Comparison of ENCODE assay signal across 29 mouse cellular contexts in genomic region chr5:75929960-75930359, GRCm38 (mm10). TPM values are rescaled to one million over a fixed set of nuclear protein-coding genes. Genes with fewer than 3 reads are reported as not detected.
DNase-seq lines count a peak whose midpoint lies in the region; ATAC-seq and TF ChIP-seq lines count a peak whose summit lies in the region.
"Had no signal": no experiment of that assay in that cellular context is flagged by ENCODE, and none has a peak within 500 bp of the region (broad histone marks: within the 10 kb centered on the region; RNA-seq: fewer than 3 reads in every experiment).

No protein-coding gene starts in this region.

- TF ChIP-seq EP300 in lung, postnatal 0 days (IDR thresholded peaks at IDR 0.05), result no peak

- H3K27me3 ChIP-seq in liver, embryonic 15.5 days, result peaks cover 11% of the 10 kb centered on the region
- H3K27me3 ChIP-seq in lung, postnatal 0 days (replicated peaks; ENCODE audit: insufficient read depth, low read length), result no peaks in the 10 kb centered on the region
- H3K27me3 ChIP-seq: CH12.LX; embryonic facial prominence, embryonic 15.5 days; forebrain, embryonic 13.5 days; kidney, embryonic 15.5 days; limb, embryonic 13.5 days had no signal

- peaks cover 16% of the 10 kb centered on the region for H3K4me1 ChIP-seq in liver, embryonic 15.5 days (replicated peaks)
- no peaks in the 10 kb centered on the region for H3K4me1 ChIP-seq in lung, postnatal 0 days (ENCODE audit: insufficient read depth, low read depth, low read length)
- H3K4me1 ChIP-seq: embryonic facial prominence, embryonic 10.5 days; embryonic facial prominence, embryonic 15.5 days; forebrain, embryonic 13.5 days; kidney, embryonic 15.5 days had no signal

- no peaks in the 10 kb centered on the region for H3K36me3 ChIP-seq in liver, embryonic 15.5 days (replicated peaks)
- H3K36me3 ChIP-seq in lung, postnatal 0 days (ENCODE audit: insufficient read depth, low read length), result no peaks in the 10 kb centered on the region
- H3K36me3 ChIP-seq: embryonic facial prominence, embryonic 10.5 days; embryonic facial prominence, embryonic 15.5 days; kidney, embryonic 15.5 days; limb, embryonic 13.5 days had no signal

- no peak overlapping the region for H3K4me3 ChIP-seq in liver, embryonic 15.5 days (replicated peaks)
- no peak overlapping the region for H3K4me3 ChIP-seq in lung, postnatal 0 days (ENCODE audit: low read depth, low read length)
- H3K4me3 ChIP-seq: embryonic facial prominence, embryonic 10.5 days; embryonic facial prominence, embryonic 15.5 days; forebrain, embryonic 13.5 days; kidney, embryonic 15.5 days; limb, embryonic 13.5 days had no signal

- H3K27ac ChIP-seq in liver, embryonic 15.5 days (replicated peaks), result no peak overlapping the region
- no peak overlapping the region for H3K27ac ChIP-seq in lung, postnatal 0 days (ENCODE audit: low read length)
- H3K27ac ChIP-seq: embryonic facial prominence, embryonic 10.5 days; embryonic facial prominence, embryonic 15.5 days; forebrain, embryonic 13.5 days; kidney, embryonic 15.5 days; limb, embryonic 13.5 days had no signal

- peak; percentile 63; the same call in 1 of the 2 replicates for ATAC-seq in liver, embryonic 15.5 days (ENCODE audit: insufficient read depth)
- no peak for ATAC-seq in lung, postnatal 0 days
- ATAC-seq: forebrain, embryonic 13.5 days; hindbrain, embryonic 16.5 days; midbrain, embryonic 16.5 days had no signal

- 31% methylated on average over 7 of the region's 7 CpGs for WGBS in liver, embryonic 15.5 days (ENCODE audit: insufficient replicate concordance)
- 41% methylated on average over 7 of the region's 7 CpGs for WGBS in lung, postnatal 0 days

- no peaks in the 10 kb centered on the region for H3K9me3 ChIP-seq in liver, embryonic 15.5 days (replicated peaks)
- no peaks in the 10 kb centered on the region for H3K9me3 ChIP-seq in lung, postnatal 0 days (ENCODE audit: low read length)
- H3K9me3 ChIP-seq: embryonic facial prominence, embryonic 10.5 days; embryonic facial prominence, embryonic 15.5 days; forebrain, embryonic 13.5 days; kidney, embryonic 15.5 days; limb, embryonic 13.5 days had no signal

- H3K4me2 ChIP-seq in liver, embryonic 15.5 days, result no peak overlapping the region
- no peak overlapping the region for H3K4me2 ChIP-seq in lung, postnatal 0 days (replicated peaks; ENCODE audit: low read depth, low read length)
- H3K4me2 ChIP-seq: embryonic facial prominence, embryonic 15.5 days; forebrain, embryonic 13.5 days; heart, embryonic 11.5 days; kidney, embryonic 15.5 days; limb, embryonic 13.5 days; midbrain, embryonic 11.5 days had no signal

- DNase-seq in heart, adult 11 months, result peak; percentile 88
- no peak for DNase-seq in heart, postnatal 25 days (ENCODE audit: low spot score)
- DNase-seq in liver, result peak; percentile 31
- no peak for DNase-seq in lung, postnatal 0 days (ENCODE audit: low spot score)
- DNase-seq in T-cell, adult 2 months (ENCODE audit: low spot score), result no peak
- no peak for DNase-seq in adrenal gland, postnatal 25 days
- DNase-seq: adrenal gland, postnatal 10 days; cerebellum, adult 18-20 months; cerebellum, postnatal 14 days; gastrocnemius, postnatal 10 days; kidney, adult 18-20 months; kidney, postnatal 25 days; lung, adult 2 months; lung, postnatal 14 days; right cerebral cortex, adult 18-20 months; right cerebral cortex, postnatal 4 days; thymus, adult 2 months; thymus, postnatal 4 days had no signal

- no peak for TF ChIP-seq CTCF in lung, postnatal 0 days (IDR thresholded peaks at IDR 0.05)

- no peak overlapping the region for H3K9ac ChIP-seq in liver, embryonic 15.5 days
- H3K9ac ChIP-seq in lung, postnatal 0 days (replicated peaks; ENCODE audit: low read depth), result no peak overlapping the region
- H3K9ac ChIP-seq: embryonic facial prominence, embryonic 15.5 days; forebrain, embryonic 13.5 days; kidney, embryonic 15.5 days; limb, embryonic 13.5 days had no signal

- intact Hi-C loops in heart, postnatal 25 days (cut with DNase I), result loop anchor here (5.0 kb wide), 1 partner anchor 53 kb away; no protein-coding TSS in a partner anchor

RNA-seq across cellular contexts. Expression of gene Kdr, which starts 48.3 kb away (rescaled TPM):
- total RNA-seq in heart, postnatal 25 days (2021), result 10 to 100 TPM; 88.8 to 99.1 TPM
- 8.0 and 8.7 TPM in 2 replicates for polyA plus RNA-seq in liver, embryonic 15.5 days (2015; fragmentation: Nextera tagmentation; extraction: Ambion mirVana)
- 46.4 and 69.4 TPM in 2 replicates for polyA plus RNA-seq in lung, postnatal 0 days (2015; fragmentation: Nextera tagmentation; extraction: Ambion mirVana)
- 72.5 and 78.6 TPM in 2 replicates for total RNA-seq in adrenal gland, postnatal 25 days (2021)
- total RNA-seq: CH12.LX had no signal

Comparison
In these comparisons a context has a peak if more than half of its experiments do, and no peak if none do; other contexts are left out.
1. DNase-seq: peak in heart, adult 11 months (single experiment) and liver (single experiment); none in heart, postnatal 25 days (single experiment), lung, postnatal 0 days (single experiment), T-cell, adult 2 months (single experiment) and adrenal gland, postnatal 25 days (single experiment).